Mouse (Mus musculus) gastrocnemius, adult 2 months (tissue): ENCODE data around the gene Tmem268. TPM values are rescaled to one million over a fixed set of nuclear protein-coding genes. Genes with fewer than 3 reads are reported as not detected.
A peak's percentile ranks its signal among the peaks of the same experiment; 100 is the strongest.

Experiments
- DNase-seq: peaks from one replicate; pipeline ENCODE4 v3.0.0; 2022
- H3K27ac ChIP-seq: fragments of 200-600 bp; 2 replicates; pipeline ENCODE4 v1.8.1; 2022; ENCODE audit warnings: mild to moderate bottlenecking
- H3K4me3 ChIP-seq: fragments of 200-600 bp; 2 replicates; pipeline ENCODE4 v1.8.1; 2022; ENCODE audit warnings: mild to moderate bottlenecking, moderate library complexity
- CTCF ChIP-seq: fragments of 200-600 bp; IDR thresholded peaks from 2 replicates; pipeline ENCODE4 v1.8.1; 2022; ENCODE audit warnings: antibody characterized with exemption, mild to moderate bottlenecking, moderate library complexity
- intact Hi-C: fragments of 180-260 bp; cut with DNase I; formaldehyde crosslinking; loops from one replicate; pipeline ENCODE4 v1.15.1; 2025
- total RNA-seq, 2 experiments: library from RNA; stranded (reverse); gene quantifications; 2 replicates each; pipeline ENCODE4 v1.2.3; 2021

Tmem268 gene
- total RNA-seq, 2 experiments from 2014 or later, result 13.3 to 14.7 TPM

GRCm38 (mm10) chr4:63622378-63622835 lies 63.8 kb downstream of the Tmem268 start, which contains the start of gene Tex48:
TSS of gene Tex48 (minus strand) at chr4:63622428.
- Histone ChIP-seq H3K4me3 (no peak within 1 kb of the TSS), H3K27ac (no peak within 1 kb of the TSS)
- intact Hi-C loops, result loop anchor here (10.0 kb wide), 1 partner anchor 222 kb away; no protein-coding TSS in a partner anchor
- peak; percentile 27 for DNase-seq
- peak; percentile 49 for TF ChIP-seq CTCF

DNA sequence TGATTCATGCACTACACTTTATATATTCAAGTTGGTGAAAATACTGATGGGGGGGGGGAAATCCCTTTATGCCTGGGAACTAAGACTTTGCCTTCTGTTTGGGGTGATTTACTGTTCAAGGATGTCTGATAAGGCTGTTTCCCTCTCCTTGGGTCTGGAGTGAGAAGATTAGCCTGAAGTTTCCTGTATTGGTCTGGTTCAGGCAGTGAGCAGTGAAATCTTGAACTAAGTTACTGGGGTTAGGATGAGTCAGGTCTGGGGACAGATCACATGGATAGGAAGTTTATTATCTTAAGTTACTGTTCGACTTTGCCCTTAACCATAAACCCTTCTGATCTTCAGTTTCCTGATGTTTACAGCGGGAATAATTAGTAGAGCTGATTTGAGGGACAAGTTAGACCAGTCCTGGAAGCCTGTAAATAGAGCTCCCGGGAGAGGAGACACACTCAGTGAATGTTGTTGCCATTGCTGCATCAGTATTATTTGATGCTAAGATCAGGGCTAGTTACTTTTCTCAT lies 67.0 kb downstream of the Tmem268 start:
- intact Hi-C loops, result loop anchor here (10.0 kb wide), 1 partner anchor 219 kb away; no protein-coding TSS in a partner anchor

GRCm38 (mm10) chr4:63627111-63627510 lies 68.5 kb downstream of the Tmem268 start:
- no peak for DNase-seq
- no peak overlapping the region for H3K27ac ChIP-seq
- H3K4me3 ChIP-seq, result no peak overlapping the region
- intact Hi-C loops, result loop anchor here (10.0 kb wide), 1 partner anchor 218 kb away; no protein-coding TSS in a partner anchor
- TF ChIP-seq CTCF, result no peak

More for the DNA sequence above, 67.0 kb downstream of the Tmem268 start:
- Histone ChIP-seq H3K4me3 (no peak overlapping the region), H3K27ac (no peak overlapping the region)
- no peak for DNase-seq
- TF ChIP-seq CTCF, result no peak

DNA sequence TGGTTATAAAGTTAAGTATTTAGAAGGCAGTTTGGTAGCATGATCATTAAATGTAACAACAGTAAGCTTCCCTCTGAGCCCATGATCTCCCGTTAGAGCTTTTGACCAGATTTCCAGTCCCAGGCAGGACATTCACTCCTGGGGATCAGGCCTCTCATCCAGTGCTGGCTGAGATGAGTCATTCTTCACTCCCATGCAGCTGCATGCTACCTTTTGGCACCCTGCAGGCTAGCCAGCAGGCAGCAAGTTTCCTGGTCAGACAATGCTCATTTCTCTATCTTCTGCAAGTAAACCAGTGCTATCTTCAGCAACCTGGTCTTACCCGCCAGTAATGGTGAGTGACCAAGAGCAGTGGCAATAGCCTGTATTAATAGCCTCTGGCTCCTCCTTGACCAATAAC lies 74.6 kb downstream of the Tmem268 start:
- Histone ChIP-seq H3K27ac (no peak overlapping the region), H3K4me3 (no peak overlapping the region)
- intact Hi-C loops, result no loop called here
- TF ChIP-seq CTCF, result no peak
- DNase-seq, result no peak

Other genes starting within 250 kb of the Tmem268 start
- gene Orm1, start 214.2 kb upstream of the Tmem268 start, total RNA-seq, result 1 to 10 TPM in 1 of 2 experiments, not detected in 1; 1.3 TPM
- gene Orm3, start 202.6 kb upstream of the Tmem268 start, total RNA-seq, result not detected
- not detected for gene Orm2, start 196.3 kb upstream of the Tmem268 start, total RNA-seq
- 1 to 10 TPM in 1 of 2 experiments, under 1 TPM in 1; 0.97 to 1.8 TPM for gene Akna, start 155.4 kb upstream of the Tmem268 start, total RNA-seq
- 1 to 10 TPM; 1.6 to 2.2 TPM for gene Whrn, start 62.8 kb upstream of the Tmem268 start, total RNA-seq
- gene Atp6v1g1, start 14.0 kb upstream of the Tmem268 start, total RNA-seq, result 100 to 1,000 TPM; 212 to 239 TPM
- not detected for gene Gm11213, start 46.5 kb downstream of the Tmem268 start, total RNA-seq
- not detected for gene Tex48, start 63.6 kb downstream of the Tmem268 start, total RNA-seq
- not detected for gene Gm11214, start 104.6 kb downstream of the Tmem268 start, total RNA-seq
- under 1 TPM in 1 of 2 experiments, not detected in 1; 0.08 TPM for gene Tnfsf15, start 186.3 kb downstream of the Tmem268 start, total RNA-seq